Mouse (Mus musculus) testis, adult 2 months (tissue): ENCODE measurements around the gene Flywch2. TPM values are rescaled to one million over a fixed set of nuclear protein-coding genes. Genes with fewer than 3 reads are reported as not detected.

ENCODE experiments used
- H3K27ac ChIP-seq: fragments of 200-500 bp; 2 replicates; pipeline ENCODE4 v1.5.1; 2012; ENCODE audit warnings: low read depth, low read length; ENCODE audit not compliant: control insufficient read depth, insufficient read depth
- H3K27me3 ChIP-seq: fragments of 200-500 bp; 2 replicates; pipeline ENCODE4 v1.6.1; 2012; ENCODE audit warnings: mild to moderate bottlenecking, low read length, moderate library complexity; ENCODE audit not compliant: control insufficient read depth, insufficient read depth
- H3K36me3 ChIP-seq: fragments of 200-500 bp; 2 replicates; pipeline ENCODE4 v1.6.1; 2012; ENCODE audit warnings: mild to moderate bottlenecking, low read length; ENCODE audit not compliant: control insufficient read depth, insufficient read depth
- H3K4me1 ChIP-seq: fragments of 200-500 bp; 2 replicates; pipeline ENCODE4 v1.6.1; 2012; ENCODE audit warnings: low read length; ENCODE audit not compliant: control insufficient read depth, insufficient read depth
- H3K4me3 ChIP-seq: fragments of 200-500 bp; 2 replicates; pipeline ENCODE4 v1.5.1; 2012; ENCODE audit warnings: low read depth, mild to moderate bottlenecking, low read length, moderate library complexity, mixed read lengths; ENCODE audit not compliant: control insufficient read depth
- CTCF ChIP-seq: fragments of 200-500 bp; IDR thresholded peaks from 2 replicates; pipeline ENCODE4 v1.5.1; 2012; ENCODE audit warnings: low read depth, mild to moderate bottlenecking, inconsistent platforms, low read length, moderate library complexity; ENCODE audit not compliant: control insufficient read depth, insufficient read depth, insufficient replicate concordance
- POLR2A ChIP-seq: fragments of 200-500 bp; IDR thresholded peaks from 2 replicates; pipeline ENCODE4 v1.6.1; 2012; ENCODE audit warnings: low read depth, mild to moderate bottlenecking, inconsistent platforms, low read length, moderate library complexity; ENCODE audit not compliant: control insufficient read depth
- polyA plus RNA-seq: library from polyadenylated mRNA; depleted of rRNA; stranded (reverse); fragments of >200 nt; gene quantifications from 2 replicates; pipeline ENCODE4 v1.2.3, GENCODE M21; 2012

The Flywch2 gene
- polyA plus RNA-seq, 1 experiment, result 11.8 TPM

DNA sequence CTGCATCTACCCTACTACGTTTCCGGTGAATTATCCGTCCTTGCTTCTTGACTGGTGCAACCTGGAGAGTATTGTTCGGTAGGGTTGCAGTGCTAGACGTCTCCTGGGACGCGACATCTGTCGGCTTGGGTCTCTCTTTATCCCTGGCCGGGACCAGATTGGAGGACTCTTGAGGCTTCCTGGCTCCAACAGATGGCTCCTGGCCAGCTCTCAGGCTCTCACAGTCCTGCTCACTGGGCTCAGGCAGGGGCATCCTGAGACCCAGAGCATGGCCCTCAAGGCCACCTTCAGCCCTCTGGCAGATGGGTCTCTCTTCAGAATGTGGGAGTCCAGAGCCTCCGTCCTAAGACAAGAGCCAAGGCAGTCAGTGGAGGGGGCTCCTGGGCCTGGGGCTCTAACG lies 22.9 kb downstream of the Flywch2 start:
- H3K36me3 ChIP-seq, result peaks cover 4% of the 10 kb centered on the region; the same call in 1 of the 2 replicates
- H3K27me3 ChIP-seq, result no peaks in the 10 kb centered on the region
- TF ChIP-seq POLR2A (no peak), CTCF (no peak)
- H3K4me1 ChIP-seq, result no peaks in the 10 kb centered on the region
- no peak overlapping the region for H3K4me3 ChIP-seq
- no peak overlapping the region for H3K27ac ChIP-seq

DNA sequence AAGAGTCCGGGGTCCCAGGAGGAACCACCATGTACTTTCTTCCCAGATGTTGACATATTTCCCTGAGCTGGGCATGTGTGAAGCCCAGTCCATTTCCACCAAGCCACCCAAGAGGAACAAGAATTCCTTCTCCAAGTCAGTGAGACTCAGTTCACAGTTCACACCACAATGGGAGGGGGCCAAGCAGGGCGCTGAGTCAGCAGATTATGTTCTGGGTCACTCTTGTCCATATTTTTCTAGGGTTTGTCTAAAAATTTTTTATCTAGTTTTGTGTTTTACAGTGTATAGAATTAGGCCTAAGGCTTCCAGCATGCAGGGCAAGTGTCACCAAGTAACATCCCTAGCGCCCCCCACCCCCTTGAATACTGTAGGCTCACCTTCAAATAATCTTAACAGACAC lies 24.7 kb downstream of the Flywch2 start:
- no peak overlapping the region for H3K4me3 ChIP-seq
- no peaks in the 10 kb centered on the region for H3K27me3 ChIP-seq
- H3K27ac ChIP-seq, result no peak overlapping the region
- peaks cover 5% of the 10 kb centered on the region; the same call in 1 of the 2 replicates for H3K36me3 ChIP-seq
- no peaks in the 10 kb centered on the region for H3K4me1 ChIP-seq
- no peak for TF ChIP-seq POLR2A
- TF ChIP-seq CTCF, result no peak

DNA sequence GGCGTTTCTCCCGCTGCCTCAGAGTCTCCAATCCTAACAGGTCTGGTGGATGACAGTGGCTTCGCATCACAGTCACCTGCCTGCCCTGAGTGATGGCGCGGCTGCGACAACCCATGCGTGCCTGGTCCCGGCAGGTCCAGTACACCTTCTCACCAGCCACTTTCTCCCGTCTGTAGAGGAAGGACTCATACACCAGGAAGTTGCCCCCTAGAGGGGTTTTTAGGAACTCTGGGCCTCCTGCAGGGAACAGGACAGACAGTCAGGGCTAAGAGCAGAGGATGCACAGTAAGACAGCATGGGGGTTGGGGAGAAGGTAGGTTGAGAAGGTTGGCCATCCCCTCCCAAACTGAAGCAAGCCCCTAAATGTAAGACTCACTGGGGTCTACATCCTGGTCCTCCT lies 25.6 kb downstream of the Flywch2 start:
- TF ChIP-seq CTCF, result no peak
- TF ChIP-seq POLR2A, result no peak
- Histone ChIP-seq H3K4me1 (no peaks in the 10 kb centered on the region), H3K27ac (no peak overlapping the region), H3K36me3 (peaks cover 5% of the 10 kb centered on the region; the same call in 1 of the 2 replicates), H3K4me3 (no peak overlapping the region), H3K27me3 (no peaks in the 10 kb centered on the region)

- no peak overlapping the region for H3K27ac ChIP-seq
- H3K36me3 ChIP-seq, result peaks cover 5% of the 10 kb centered on the region; the same call in 1 of the 2 replicates
- no peak for TF ChIP-seq POLR2A
- H3K4me3 ChIP-seq, result no peak overlapping the region
- H3K27me3 ChIP-seq, result no peaks in the 10 kb centered on the region
- no peaks in the 10 kb centered on the region for H3K4me1 ChIP-seq
These were observed 27.1 kb downstream of the Flywch2 start for GRCm38 (mm10) chr17:23758801-23759200.

- H3K27ac ChIP-seq, result no peak overlapping the region
- TF ChIP-seq CTCF (no peak), POLR2A (no peak)
- no peak overlapping the region for H3K4me3 ChIP-seq
- no peaks in the 10 kb centered on the region for H3K4me1 ChIP-seq
- no peaks in the 10 kb centered on the region for H3K27me3 ChIP-seq
- peaks cover 5% of the 10 kb centered on the region; the same call in 1 of the 2 replicates for H3K36me3 ChIP-seq
These were observed 28.3 kb downstream of the Flywch2 start for GRCm38 (mm10) chr17:23757581-23757980.

DNA sequence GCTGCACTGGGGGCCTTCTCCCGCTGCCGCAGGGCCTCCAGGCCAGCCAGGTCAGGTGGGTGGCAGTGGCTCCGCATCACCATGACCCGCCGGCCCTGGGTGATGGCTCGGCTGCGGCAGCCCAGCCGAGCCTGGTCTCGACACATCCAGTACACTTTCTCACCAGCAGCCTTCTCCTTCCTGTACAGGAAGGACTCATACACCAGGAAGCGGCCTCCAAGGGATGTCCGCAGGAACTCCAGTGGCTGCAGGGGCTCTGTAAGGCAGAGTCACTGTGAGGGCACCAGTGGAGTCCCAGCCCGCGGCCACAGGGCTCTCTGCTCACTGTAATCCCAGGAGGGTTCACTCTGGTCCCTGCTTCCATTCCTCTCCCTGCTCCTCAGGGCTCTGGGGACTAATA lies 30.2 kb downstream of the Flywch2 start:
- no peaks in the 10 kb centered on the region for H3K4me1 ChIP-seq
- H3K27me3 ChIP-seq, result no peaks in the 10 kb centered on the region
- no peak overlapping the region for H3K27ac ChIP-seq
- H3K4me3 ChIP-seq, result no peak overlapping the region
- H3K36me3 ChIP-seq, result peaks cover 2% of the 10 kb centered on the region; the same call in 1 of the 2 replicates
- TF ChIP-seq CTCF, result no peak
- no peak for TF ChIP-seq POLR2A

DNA sequence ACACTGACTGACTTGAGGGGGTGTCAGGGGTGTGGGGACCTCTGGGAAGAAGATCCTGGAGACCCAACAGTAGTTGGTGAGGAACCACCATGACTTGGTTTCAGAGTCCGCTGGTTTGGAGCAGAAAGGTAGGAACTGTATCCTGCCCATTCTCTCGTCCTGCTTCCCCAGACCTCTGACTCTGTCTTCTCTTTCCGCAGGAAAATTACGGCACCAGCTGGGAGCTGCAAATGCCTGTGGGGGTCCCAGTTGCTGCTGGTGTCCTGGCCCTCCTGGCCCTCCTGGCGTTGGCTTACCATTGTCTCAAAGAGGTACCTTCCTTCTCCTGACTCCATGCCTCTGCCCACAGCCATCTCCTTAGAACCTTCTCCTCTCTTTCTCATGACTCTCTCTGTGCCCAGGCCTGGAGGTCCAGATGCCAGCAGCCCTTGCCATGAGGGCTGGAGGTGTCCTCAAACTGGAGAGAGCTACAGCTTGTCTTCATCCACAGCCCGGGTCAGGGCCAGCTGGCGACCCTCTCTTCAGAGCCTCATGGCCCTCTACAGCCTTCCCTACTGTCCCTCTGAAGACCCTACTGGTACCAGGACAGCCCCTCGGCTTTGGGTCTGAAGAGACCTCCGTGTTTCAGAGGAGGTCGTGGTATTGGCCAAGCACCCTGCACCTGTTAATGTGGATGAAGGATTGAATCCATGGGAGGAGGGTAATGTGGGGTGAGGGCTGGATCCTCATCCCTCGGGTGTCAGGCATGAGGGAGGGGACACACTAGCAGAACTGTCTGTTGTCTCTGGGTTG lies 36.3 kb downstream of the Flywch2 start:
- H3K4me3 ChIP-seq, result no peak overlapping the region
- no peak overlapping the region for H3K27ac ChIP-seq
- no peak for TF ChIP-seq POLR2A
- TF ChIP-seq CTCF, result no peak
- no peaks in the 10 kb centered on the region for H3K27me3 ChIP-seq
- peaks cover 9% of the 10 kb centered on the region for H3K4me1 ChIP-seq
- H3K36me3 ChIP-seq, result no peaks in the 10 kb centered on the region
